Comparison of ENCODE assay signal across 9 mouse cellular contexts in the genomic region with DNA sequence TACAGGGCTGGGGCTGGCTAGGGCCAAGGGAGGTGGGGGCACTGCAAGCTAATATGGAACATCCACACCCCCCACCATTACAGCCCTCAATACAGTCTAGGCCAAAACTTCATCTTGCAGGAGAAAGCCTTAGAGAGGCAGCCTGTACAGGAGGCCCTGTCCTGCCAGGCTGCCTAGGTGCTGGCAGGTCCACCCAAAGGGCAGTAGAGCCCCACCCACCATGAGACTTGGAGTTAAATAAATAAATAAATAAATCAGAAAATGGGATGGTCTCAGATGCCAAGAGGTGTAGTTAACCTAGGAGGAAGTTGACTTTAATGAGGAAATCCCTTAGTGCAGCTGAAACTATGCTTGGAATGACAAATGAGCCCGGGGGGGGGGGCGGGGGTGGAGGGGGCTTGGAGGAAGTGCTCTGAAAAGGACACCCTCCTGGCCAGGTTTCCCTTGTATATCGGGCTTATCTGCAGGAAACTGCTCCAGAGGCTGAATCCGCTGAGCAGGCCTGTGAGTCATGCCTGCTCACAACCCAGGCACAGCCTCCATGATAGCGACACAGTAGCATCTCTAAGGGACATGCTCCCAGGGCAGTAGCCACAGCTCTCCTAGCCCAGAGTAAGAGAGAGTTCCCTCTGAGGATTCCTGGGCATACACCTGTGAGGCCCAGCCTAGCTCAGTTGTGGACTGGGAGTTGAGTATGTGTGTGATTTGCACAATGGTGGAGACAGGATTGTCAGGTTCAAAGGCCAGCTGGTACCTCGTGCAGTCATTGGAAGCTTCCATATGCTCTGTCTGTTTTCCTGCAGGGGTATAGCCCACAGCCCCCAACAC.
DNase-seq lines count a peak whose midpoint lies in the region; ATAC-seq and TF ChIP-seq lines count a peak whose summit lies in the region.
"Had no signal": no experiment of that assay in that cellular context is flagged by ENCODE, and none has a peak within 500 bp of the region (broad histone marks: within the 10 kb centered on the region; RNA-seq: fewer than 3 reads in every experiment).

No protein-coding gene starts in this region.

- no peaks in the 10 kb centered on the region for H3K36me3 ChIP-seq in lung, embryonic 15.5 days

- no peaks in the 10 kb centered on the region for H3K27me3 ChIP-seq in lung, embryonic 15.5 days

- H3K4me3 ChIP-seq in lung, embryonic 15.5 days: no peak overlapping the region
- H3K4me3 ChIP-seq in left cerebral cortex, adult 2 months: no peak overlapping the region
- H3K4me3 ChIP-seq: layer of hippocampus, adult 2 months had no signal

- H3K9me3 ChIP-seq in lung, embryonic 15.5 days: no peaks in the 10 kb centered on the region

- no peak overlapping the region for H3K4me2 ChIP-seq in lung, embryonic 15.5 days

- intact Hi-C loops in left cerebral cortex, adult 2 months (cut with DNase I): loop anchor here (5.0 kb wide), 2 partner anchors 83 to 172 kb away; no protein-coding TSS in a partner anchor

- no peak for TF ChIP-seq CTCF in left cerebral cortex, adult 2 months (IDR thresholded peaks at IDR 0.05)

- peak overlapping the region; percentile 82 for H3K27ac ChIP-seq in lung, embryonic 15.5 days
- no peak overlapping the region for H3K27ac ChIP-seq in left cerebral cortex, adult 2 months
- H3K27ac ChIP-seq: layer of hippocampus, adult 2 months had no signal

- peaks cover 35% of the 10 kb centered on the region for H3K4me1 ChIP-seq in lung, embryonic 15.5 days

- peak; percentile 34 for DNase-seq in adrenal gland, adult 8-10 months
- DNase-seq in heart, adult 18-20 months: peak; percentile 44 to 83
- DNase-seq in kidney, adult 9 months: peak; percentile 65
- DNase-seq in B cell, adult 2 months: no peak
- no peak for DNase-seq in frontal cortex, postnatal 25 days (ENCODE audit: low spot score in 2 of 2)
- no peak for DNase-seq in left cerebral cortex, adult 2 months (ENCODE audit: extremely low spot score in 1 of 2, low spot score in 2 of 2)
- DNase-seq in gastrocnemius, postnatal 10 days: no peak

- WGBS in lung, embryonic 15.5 days: 24% methylated on average over 6 of the region's 6 CpGs

- peak; percentile 66 for ATAC-seq in lung, embryonic 15.5 days (ENCODE audit: borderline replicate concordance, extremely low read depth, low FRiP score, low TSS enrichment)

- no peak overlapping the region for H3K9ac ChIP-seq in lung, embryonic 15.5 days

Comparison
In these comparisons a context has a peak if more than half of its experiments do, and no peak if none do; other contexts are left out.
1. DNase-seq: peak in adrenal gland, adult 8-10 months (single experiment), heart, adult 18-20 months (2 of 2) and kidney, adult 9 months (single experiment); none in B cell, adult 2 months (0 of 2), frontal cortex, postnatal 25 days (0 of 2), left cerebral cortex, adult 2 months (0 of 2) and gastrocnemius, postnatal 10 days (single experiment).